Mouse (Mus musculus) brain, embryonic 14.5 days (tissue): ENCODE measurements around the gene Notch1.

ENCODE experiments used
- CTCF ChIP-seq: fragments of 200-500 bp; IDR thresholded peaks from 2 replicates; pipeline ENCODE4 v1.5.1; 2012; ENCODE audit warnings: inconsistent platforms, mild to moderate bottlenecking, moderate library complexity, borderline replicate concordance; ENCODE audit not compliant: insufficient read depth, insufficient read length; ENCODE audit errors: extremely low read depth
- POLR2A ChIP-seq: fragments of 200-500 bp; IDR thresholded peaks from 2 replicates; pipeline ENCODE4 v1.6.1; 2012; ENCODE audit warnings: mild to moderate bottlenecking, inconsistent platforms, borderline replicate concordance; ENCODE audit not compliant: poor library complexity, insufficient read depth, insufficient read length, severe bottlenecking; ENCODE audit errors: extremely low read depth

DNA sequence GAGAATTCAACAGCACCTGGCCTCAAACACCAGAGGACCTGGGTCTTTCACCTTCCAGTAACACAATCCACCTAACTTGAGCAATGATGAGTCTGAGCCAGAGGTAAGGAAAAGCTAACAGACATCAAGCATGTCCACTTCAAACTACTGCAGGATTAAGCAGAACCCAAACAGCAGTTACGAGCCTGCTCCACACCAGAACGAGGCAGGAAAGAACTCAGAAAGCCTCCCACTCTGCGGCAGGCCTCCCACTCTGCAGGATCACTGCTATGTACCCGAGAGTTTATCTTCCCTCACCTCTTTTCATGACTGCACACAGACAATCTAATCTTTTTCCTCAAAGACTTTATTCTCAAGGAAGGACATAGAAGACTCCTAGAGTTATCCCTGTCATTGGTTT lies 79.2 kb downstream of the Notch1 start:
- TF ChIP-seq CTCF (no peak), POLR2A (no peak)
